Mouse (Mus musculus) fibroblast of lung, adult 2 months (primary cell): Measurements from ENCODE around the gene Hip1.
A peak's percentile ranks its signal among the peaks of the same experiment; 100 is the strongest.

ENCODE experiments used
- DNase-seq: peaks from one replicate; pipeline ENCODE4 v3.0.0-alpha.2; 2011; ENCODE audit warnings: low read depth

The Hip1 gene

DNA sequence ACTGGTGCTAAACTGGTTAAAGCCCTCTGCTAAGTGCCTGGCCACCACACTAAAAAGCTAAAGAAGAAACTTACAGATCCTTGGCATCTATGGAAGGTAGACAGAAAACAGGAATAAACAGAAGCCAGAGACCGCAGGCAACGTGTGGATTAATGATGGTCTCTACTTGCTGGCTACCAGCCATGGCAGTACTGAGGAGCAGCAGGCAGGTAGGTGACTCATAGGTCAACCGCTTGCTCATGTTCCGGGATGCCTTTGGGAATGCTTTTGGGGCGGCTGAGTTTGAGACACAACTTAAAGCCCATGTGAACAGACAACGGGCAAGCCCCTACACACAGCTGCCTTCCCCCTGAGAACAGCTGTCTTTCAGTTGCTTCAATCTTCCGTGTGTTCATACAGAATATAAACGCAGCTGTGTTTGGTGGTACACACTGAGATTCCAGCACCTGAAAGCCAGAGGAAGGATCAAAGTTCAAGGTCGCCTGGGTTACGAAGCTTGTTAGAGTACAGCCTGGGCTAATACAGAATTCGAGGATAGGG, 13.5 kb downstream of the Hip1 start:
- DNase-seq, result no peak

DNA sequence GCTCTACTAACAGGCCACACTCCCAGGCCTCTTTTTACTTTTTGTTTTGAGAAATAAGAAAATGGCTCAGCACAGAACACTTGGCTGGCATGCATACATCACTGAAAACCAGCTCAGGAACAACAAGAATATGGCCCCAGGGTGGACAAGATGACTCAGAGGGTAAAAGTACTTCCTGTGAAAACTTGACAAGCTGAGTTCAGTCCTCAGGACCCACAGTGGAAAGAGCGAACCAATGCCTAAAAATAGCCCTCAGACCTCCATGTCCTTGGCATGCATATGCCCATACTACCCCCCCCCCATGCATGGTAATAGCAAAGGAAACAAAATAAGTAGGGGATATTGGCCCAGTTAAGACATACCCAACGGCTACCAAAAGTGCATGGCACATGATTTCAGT, 15.0 kb downstream of the Hip1 start:
- no peak for DNase-seq

DNA sequence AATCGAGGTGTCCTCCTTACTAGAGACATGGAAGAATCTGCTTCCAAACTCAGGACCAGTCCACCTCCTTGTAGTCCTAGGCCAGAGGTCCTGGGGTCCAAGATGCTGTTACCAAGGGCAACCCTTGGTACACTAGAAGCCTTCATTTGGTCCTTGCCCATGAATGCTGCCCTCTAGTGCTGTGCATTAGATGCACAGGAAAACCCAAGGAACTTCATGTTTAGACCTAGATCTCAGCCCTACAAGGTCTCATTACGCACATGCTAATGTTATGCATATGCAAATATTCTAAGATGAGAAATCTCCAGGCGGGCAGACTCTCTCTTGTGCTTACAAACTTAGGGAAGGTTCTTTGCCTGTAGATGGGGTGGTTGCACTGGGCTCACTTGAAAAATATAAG, 15.6 kb downstream of the Hip1 start:
- DNase-seq, result no peak

DNA sequence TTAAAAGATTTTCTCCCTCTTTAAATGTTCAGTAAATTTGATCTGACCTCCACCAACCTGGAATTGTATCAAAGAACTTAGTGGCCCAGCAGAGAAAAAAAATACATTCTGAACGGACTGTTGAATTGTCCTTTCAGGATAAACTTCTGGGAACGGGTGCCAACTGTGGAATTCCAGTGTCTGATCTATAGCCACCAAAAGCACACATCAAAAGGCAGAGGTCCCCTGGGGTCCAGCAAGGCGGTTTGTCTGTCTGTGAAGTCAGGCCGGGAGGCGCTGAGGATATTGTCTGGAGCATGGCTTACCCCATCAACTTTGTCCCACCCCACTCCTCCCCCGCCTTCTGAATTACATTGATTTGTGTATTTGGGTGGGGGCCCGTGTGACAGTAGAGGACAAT, 16.9 kb downstream of the Hip1 start:
- DNase-seq, result no peak

DNA sequence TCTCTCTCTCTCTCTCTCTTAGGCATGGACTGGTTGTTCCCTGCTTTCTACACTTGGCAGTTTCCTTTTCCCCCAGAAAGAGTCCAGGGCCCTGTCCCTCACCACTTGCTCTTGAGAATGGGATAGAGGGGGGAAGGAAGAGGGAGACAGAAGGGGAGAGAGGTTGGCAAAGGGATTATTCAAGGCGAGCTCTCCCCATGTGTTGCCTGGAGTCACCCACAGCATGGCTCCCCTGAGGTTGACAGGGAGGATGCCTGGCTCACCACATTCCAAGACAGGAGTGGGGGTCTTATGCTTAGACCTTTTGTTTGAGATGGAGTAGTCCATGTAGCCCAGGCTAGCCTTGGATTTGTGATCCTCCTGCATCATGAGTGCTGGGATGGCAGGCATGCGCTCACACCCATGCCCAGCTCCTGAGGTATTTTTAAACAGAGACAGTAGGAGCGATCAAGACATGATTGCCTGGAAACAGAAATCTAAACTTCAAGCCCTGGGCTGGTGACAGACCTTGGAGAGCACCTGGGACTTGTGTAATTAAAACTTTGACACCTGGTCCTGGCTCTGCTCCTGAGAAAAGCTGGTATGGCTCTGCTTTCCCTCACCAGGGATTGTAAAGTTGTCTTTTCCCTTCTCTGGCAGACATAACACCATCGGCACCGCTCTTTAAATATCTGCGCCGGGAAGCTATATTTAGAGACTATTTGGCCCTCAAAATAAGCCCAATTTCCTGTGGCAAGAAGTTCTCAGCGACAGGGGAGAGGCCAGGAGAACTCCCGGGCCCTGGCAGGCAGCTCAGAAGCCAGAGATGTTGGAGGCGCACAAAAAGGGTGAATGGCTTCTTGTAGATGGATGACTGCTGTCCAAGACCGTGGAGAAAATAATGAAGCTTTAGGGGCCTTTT, 20.0 kb downstream of the Hip1 start:
- DNase-seq, result peak; percentile 62

DNA sequence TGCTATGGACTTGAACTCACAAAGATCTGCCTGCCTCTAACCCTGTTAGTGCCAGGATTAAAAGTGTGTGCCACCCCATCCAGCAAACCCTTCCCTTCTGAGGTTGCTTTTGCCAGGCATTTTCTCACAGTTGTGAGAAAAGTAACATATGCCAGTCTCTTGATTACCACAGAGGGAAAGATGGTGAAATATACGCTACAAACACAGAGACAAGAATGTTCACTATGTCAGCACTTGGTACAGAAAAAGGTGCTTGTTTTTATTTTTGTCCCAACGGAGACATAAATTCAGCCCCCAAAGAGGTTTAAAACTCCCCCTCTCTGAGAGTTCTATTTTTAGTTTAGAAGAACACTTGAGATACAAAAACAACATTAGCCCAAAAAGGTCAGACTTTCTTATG, 20.8 kb downstream of the Hip1 start:
- peak; percentile 40 for DNase-seq

DNA sequence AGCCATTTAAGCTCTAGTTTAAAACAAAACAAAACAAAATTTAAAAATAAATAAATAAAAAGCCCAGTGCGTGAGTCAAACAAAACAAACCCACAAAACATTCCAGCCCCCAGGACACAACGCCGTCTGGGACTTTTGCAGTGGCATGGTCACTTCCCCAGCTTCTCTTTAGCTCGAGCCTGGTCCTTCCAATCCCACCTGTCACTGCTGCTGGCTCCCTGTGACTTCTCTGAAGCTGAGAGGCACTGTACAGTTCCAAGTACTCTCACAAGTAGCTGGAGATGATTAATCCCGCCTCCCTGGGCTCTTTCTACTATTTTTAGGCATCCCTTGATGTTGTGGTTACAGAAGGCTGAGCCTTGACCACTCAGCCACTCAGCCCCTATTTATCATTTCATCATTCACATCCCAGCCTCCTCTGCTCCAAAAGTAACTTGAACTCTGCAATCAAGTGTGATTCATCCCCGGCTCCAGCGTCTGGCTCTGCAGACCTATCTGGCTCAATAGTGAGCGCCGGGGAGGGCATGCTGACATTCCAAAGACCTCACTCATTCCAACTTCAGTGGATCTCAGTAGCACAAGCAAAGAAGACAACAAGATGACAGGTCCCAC, 22.7 kb downstream of the Hip1 start:
- DNase-seq, result peak; percentile 100

DNA sequence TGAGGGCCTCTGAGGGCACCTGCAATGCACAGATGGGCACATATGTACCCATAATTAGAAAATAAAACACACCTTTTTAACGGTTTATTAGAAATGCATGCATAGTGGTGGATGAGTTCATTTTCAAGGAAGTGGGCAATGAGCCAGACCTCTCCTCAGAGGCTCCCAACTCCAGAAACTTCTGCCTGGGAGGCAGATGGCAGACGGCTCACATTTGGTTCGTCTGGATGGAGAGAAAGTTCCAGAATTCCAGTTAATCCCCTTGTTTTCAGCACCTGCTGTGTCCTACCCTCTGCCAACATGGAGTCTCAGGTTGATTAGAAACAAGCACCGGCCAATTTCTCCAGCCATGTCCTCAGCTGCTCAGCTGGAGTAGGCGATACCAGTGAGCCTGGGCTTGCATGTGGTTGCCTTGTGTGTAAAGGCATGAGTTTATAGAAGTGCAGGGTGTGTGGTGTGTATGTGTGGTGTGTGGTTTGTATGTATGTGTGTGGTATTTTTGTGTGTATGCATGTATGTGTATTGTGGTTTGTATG, 27.5 kb downstream of the Hip1 start:
- DNase-seq, result no peak

DNA sequence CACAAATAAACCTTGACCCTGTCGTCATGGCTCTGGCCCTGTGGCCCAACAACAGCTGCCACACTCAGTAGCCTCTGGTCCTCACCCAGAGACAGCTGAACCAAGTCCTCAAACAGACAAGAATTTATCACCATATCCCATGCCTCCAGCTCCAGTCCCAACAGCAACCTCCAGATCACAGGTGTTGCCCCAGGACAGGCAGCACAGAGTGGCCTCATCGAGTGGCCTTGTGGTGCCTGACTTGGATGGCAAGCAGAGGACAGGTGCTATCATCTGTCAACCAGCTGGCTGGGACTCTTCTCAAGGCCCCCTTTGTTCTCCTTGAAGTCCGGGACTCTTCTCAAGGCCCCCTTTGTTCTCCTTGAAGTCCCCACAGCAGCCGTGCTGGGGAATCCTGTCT, 31.8 kb downstream of the Hip1 start:
- no peak for DNase-seq

DNA sequence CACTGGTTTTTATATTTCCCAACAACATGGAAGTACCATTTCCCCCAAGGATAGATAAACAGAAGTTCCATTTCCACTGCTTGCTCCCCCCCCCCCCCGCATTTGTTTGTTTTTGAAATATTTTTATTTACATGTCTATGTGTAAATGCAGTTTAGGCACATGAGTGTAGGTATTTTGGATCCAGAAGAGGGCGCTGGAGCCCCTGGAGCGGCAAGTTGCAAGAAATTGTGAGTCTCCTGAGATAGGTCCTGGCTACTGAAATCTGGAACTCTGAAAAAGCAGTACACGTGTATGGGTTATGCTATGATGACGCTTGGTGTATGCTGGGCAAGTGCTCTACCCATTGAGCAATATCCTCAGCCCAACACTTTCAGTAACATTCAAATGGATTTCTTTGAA, 33.8 kb downstream of the Hip1 start:
- no peak for DNase-seq

DNA sequence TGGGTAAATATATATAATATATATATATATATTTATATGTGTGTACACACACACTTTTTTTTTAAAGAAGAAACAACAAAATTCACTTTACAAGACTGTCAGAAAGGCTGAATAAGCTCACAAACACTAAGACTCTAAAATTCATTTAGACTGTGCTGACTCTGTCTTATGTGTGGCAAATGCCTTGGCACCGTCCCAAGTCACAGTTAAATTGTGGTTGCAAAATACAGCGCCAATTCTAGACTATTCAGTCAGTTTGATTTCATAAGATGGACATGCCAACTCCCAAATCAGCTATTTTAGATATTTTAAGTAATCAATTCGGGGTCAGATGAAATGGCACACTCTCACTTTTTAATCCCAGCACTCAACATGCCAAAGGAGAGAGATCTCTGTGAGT, 36.6 kb downstream of the Hip1 start:
- DNase-seq, result peak; percentile 58

DNA sequence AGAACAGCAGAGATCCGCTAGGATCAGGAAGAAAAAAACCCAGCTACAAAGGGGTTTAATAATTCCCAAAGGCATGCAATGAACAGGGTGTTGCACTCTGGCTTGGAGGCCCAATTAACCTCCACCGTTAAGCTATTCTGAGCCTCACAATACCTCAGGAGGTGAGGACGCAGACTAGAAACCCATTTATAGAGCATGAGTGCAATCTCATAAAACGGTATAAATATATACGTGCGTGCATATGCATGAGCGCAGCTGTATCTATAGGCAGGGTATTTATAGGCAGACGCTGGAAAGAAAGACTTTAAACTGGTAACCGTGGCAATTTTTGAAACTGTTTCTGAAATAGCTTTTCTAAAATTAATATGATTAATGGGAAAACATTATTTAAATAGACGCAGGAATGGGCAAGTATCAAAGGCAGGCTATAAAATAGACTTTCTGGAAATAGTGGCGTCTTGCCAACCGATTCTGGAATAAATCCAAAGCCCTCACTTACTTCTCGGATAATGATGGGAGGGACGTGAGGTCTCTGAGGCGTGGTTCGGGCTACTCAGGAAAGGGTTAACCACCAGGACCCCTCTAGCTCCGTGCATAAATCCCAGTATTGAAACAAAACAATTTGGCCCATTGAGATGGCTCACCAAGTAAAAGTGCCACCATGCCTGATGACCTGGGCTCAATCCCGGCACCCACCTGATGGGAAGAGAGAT, 37.2 kb downstream of the Hip1 start:
- DNase-seq, result no peak

DNA sequence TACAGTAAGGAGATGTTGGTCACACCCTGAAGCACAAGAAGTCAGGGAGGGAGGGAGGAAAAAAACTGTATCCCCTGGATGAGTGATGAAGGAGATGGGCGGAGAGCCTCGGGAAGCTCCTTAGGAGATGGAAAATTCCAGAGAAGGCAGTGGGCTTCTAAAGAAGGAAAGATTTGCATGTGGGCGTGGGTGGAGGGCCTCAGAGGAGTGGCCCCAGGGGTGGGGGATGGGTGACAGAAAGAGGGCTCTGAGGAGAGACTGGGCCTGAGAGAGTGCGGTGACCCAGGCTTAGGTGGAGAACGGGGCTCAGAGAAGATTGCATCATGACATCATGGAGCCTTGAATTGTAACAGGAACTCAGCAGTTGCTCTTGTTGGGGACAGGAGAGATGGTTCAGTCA, 39.5 kb downstream of the Hip1 start:
- DNase-seq, result no peak

DNA sequence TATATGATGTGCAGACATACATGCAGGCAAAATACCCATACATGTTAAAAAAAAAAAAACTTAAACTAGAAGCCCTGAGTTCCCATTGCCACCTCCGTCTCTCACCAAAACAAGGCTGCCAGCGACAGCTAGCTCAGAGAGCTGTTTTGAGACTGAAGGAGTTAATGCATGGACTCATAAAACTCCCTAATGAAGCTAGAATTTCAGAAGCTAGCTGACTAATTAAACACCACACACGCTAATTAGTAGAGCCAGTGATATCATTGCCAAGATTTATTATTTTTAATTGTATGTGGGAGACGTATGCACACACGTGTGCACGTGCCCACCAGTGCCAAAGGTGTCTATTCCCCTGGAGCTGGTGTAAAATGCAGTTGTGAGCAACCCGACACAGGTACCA, 42.0 kb downstream of the Hip1 start:
- no peak for DNase-seq

DNA sequence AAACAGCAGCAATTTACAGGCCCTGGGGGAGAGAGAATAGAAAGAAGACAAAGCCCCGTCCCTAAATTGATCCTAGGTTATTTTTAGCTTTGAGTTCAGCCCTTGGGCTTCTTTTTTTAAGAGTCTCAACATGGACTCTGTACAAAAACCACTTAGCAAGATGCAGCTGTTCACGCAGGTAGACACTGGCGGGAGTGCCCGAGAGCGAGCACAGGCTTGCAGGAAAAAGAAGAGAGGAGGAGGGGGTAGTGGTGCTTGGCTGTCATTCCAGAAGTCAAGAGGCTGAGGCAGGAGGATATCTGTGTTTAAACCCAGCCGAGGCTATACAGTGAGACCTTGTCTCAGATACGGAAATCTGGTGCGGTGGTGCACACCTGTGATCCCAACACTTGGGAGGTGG, 42.9 kb downstream of the Hip1 start:
- DNase-seq, result no peak

DNA sequence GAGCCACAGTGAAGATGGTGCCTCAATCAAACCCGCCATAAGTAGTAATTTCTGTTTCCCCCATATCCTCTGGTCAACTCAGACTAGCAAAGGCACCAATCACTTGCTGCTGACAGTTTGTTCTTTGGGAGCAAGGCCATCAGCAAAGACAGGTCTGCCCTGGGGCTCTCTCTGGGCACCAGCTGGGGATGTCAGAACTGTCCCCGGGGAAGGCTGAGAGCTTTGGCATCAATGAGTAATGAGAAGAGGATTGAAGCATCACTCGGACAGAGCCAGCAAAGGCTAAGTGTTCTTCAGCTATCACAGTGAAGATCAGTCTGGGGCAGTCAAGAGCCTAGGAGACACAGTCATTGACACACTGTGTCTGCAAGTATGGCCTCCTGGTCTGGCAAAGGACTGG, 46.0 kb downstream of the Hip1 start:
- no peak for DNase-seq

DNA sequence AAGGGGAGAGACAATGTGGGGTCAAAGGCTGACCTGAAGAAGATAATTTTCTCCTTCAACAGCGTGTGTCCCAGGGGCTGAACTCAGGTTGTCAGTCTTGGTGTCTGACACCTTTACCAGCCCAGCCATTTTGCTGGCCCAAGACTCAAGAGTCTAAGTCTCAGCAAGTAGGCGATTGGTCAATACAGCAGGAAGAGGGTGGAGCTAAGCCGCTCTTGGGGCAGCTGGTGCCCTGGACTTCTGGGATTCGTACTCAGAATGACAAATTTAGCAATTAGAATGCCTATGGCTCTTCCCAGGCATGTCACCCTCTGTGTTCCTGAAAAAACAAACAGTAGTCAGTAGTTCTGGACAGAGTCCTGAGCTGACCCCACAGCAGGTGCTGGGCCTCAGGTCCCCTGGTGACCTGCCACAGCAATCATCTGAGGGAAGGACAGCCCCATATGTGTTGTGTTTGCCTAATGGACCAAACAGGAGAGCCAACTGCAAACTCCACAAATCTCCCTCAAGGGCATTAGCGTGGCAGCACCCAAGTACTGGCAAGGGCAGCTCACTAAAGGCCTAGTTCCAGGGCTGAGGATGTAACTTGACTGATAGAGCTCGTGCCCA, 47.5 kb downstream of the Hip1 start:
- no peak for DNase-seq

DNA sequence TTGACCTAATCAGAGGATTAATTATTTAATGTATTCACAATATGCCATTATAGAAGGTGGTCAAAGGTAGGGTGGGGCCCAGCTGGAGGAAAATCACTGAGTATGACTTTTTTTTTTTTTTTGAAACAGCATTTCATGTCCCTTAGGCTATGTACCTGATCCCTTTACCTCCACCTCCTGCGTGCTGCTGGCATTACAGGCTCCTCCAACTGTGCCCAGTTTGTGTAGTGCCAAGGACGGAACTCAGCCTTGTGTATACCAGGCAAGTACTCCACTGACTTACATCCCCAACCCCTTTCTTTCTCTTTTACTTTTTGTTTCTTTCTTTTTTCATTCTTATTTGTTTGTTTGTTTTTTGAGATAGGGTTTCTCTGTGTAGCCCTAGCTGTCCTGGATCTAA, 48.4 kb downstream of the Hip1 start:
- no peak for DNase-seq

DNA sequence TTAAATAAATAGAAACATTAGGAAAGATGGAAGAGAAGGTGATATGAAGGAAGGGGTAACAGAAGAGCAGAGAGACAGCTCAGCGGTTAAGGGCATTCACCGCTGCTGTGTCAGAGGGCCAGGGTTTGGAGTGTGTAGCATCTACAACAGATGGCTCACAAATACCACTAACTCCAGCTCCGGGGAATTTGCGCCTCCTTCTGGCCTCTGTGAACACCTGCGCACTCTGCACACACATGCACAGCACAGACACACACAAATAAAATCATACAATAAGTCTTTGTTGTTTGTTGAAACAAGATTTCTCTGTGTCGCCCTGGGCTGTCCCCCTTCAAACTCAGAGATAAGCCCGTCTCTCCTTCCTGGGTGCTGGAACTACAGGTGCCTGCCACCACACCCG, 49.4 kb downstream of the Hip1 start:
- DNase-seq, result no peak

DNA sequence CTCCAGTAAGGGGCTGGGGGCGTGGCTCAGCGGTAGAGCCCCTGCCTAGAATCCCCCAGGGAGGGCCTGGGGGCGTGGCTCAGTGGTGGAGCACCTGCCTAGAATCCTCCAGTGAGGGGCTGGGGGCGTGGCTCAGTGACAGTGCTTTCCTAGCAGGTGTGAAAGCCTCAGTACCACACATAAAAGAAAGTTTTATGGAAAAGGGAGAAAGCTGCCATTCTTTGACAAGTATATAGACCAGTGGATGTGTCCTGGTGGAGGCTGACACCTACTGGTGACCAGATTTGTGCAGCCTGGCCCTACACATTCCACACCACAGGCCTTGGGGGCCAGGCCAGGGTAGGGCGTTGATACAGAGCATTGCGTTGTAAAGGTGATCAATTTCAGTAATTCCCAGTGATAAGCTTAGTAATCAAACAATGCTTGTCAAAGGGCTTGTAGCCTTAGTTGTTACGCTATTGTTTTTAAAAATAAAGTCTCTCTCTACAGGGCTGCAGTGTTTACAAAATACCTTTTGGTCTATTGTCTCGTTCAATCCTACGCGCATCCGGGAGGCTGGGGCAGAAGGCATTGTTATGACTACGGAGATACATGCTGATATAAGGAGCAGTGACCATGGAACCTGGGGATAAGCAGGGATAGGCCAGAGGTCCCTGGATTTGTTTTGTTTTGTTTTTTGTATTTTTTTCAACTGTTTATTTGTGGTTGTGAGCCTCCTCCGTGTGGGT, 50.6 kb downstream of the Hip1 start:
- no peak for DNase-seq

DNA sequence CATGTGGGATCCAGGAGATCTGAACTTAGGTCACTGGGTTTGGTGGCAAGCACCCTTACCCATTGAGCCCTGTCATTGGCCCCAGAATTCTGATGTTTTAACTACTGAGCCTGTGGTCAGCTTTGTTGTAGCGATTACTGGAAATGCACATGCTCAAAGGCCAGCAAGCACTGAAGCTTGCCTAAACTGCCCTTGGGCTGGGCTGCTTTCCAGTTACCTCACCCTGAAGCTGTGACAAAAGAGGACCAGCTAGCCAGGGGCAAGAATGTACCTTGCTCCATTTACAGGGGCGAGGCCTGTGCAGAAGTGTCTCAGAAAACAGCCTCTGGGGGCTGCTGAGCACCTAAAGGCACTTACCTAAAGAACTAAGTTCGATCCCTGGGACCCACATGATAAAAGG, 51.8 kb downstream of the Hip1 start:
- DNase-seq, result no peak

DNA sequence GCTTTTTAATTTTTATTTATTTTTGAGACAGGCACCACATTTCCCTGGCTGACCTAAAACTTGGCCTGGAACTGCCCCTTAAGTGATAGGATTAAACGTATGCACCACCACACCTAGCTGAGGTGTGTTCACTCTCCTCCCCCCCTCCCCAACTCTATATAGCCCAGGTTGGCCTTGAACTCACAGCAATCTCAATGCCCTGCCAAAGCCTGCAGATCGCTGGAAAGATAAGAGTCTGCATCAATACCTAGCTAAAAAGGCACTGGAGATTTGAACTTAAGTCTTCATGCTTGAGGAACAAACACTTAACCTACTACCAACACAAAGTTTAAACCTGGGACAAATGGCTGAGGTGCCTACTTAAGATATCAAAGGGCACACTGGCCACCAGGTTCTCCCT, 52.8 kb downstream of the Hip1 start:
- no peak for DNase-seq
